Mouse (Mus musculus) kidney, adult 2 months (tissue): ENCODE results near the gene Ccdc154.

Experiments used
- CTCF ChIP-seq: fragments of 200-500 bp; conservative IDR thresholded peaks from 2 replicates; pipeline ENCODE4 v1.5.1; 2011; ENCODE audit warnings: low read depth, mild to moderate bottlenecking, control low read depth, low read length, moderate library complexity, mixed read lengths; ENCODE audit not compliant: insufficient read depth, insufficient read length
- POLR2A ChIP-seq: fragments of 200-500 bp; IDR thresholded peaks from one replicate; pipeline ENCODE4 v1.6.1; 2011; ENCODE audit warnings: low read depth, low read length, control low read depth

DNA sequence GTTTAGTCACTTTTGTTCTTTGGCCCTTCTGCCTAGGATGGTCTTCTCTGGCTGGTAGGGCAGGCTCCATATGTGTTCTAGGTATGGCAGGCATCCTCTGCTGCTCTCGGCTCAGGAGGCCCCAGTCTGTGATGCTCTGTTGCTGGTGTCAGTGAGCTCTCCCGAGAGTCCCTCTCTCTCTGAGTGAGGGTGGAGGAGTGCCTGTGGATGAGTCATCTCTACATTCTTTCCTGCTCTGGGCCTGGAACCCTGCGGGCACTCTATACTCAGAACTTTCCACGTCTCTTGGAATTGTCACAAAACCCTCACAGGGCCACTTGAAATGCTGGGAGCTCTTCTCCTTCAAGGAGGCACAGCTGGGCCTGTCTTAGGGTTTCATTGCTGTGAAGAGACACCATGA, 49.4 kb downstream of the Ccdc154 start:
- no peak for TF ChIP-seq POLR2A
- no peak for TF ChIP-seq CTCF
